In genomic region chr9:15297112-15297511, GRCm38 (mm10) we compare ENCODE assay signal across 26 mouse cellular contexts. TPM values are rescaled to one million over a fixed set of nuclear protein-coding genes. Genes with fewer than 3 reads are reported as not detected.
DNase-seq lines count a peak whose midpoint lies in the region; ATAC-seq and TF ChIP-seq lines count a peak whose summit lies in the region.
"Had no signal": no experiment of that assay in that cellular context is flagged by ENCODE, and none has a peak within 500 bp of the region (broad histone marks: within the 10 kb centered on the region; RNA-seq: fewer than 3 reads in every experiment).

No protein-coding gene starts in this region.

- H3K9me3 ChIP-seq in kidney, embryonic 14.5 days (ENCODE audit: control insufficient read depth, low read length), result no peaks in the 10 kb centered on the region
- H3K9me3 ChIP-seq in kidney, embryonic 16.5 days (ENCODE audit: low read length), result no peaks in the 10 kb centered on the region
- H3K9me3 ChIP-seq: embryonic facial prominence, embryonic 13.5 days; embryonic facial prominence, embryonic 15.5 days; forebrain, embryonic 10.5 days; forebrain, embryonic 12.5 days; G1E had no signal

- H3K4me1 ChIP-seq in kidney, embryonic 14.5 days (ENCODE audit: control insufficient read depth, insufficient read depth, low read length), result peaks cover 6% of the 10 kb centered on the region; the same call in 1 of the 2 replicates
- peaks cover 9% of the 10 kb centered on the region; the same call in 1 of the 2 replicates for H3K4me1 ChIP-seq in kidney, embryonic 16.5 days (ENCODE audit: insufficient read depth, low read length)
- H3K4me1 ChIP-seq: embryonic facial prominence, embryonic 15.5 days; forebrain, embryonic 10.5 days; forebrain, embryonic 12.5 days had no signal

- peak; percentile 25; the same call in 1 of the 2 replicates for ATAC-seq in kidney, embryonic 14.5 days (ENCODE audit: low FRiP score, low TSS enrichment)
- peak; percentile 87 for ATAC-seq in kidney, embryonic 16.5 days (ENCODE audit: low FRiP score, low TSS enrichment)
- ATAC-seq in Patski, result peak; percentile 91
- ATAC-seq: CD4-positive, CD25-positive, alpha-beta regulatory T cell, adult 4 months; forebrain, embryonic 14.5 days; forebrain, embryonic 16.5 days had no signal

- TF ChIP-seq CTCF in Patski (IDR thresholded peaks at IDR 0.05), result no peak

- H3K27me3 ChIP-seq in kidney, embryonic 14.5 days (ENCODE audit: control insufficient read depth, insufficient read depth, low read length), result no peaks in the 10 kb centered on the region
- H3K27me3 ChIP-seq in kidney, embryonic 16.5 days (ENCODE audit: insufficient read depth, low read length), result no peaks in the 10 kb centered on the region
- H3K27me3 ChIP-seq in Patski, result no peaks in the 10 kb centered on the region
- H3K27me3 ChIP-seq: CH12.LX; embryonic facial prominence, embryonic 13.5 days; embryonic facial prominence, embryonic 15.5 days; forebrain, embryonic 12.5 days had no signal

- no peak overlapping the region for H3K4me2 ChIP-seq in kidney, embryonic 14.5 days (replicated peaks; ENCODE audit: low read depth, low read length)
- H3K4me2 ChIP-seq in kidney, embryonic 16.5 days (replicated peaks; ENCODE audit: low read depth, low read length), result no peak overlapping the region
- H3K4me2 ChIP-seq: embryonic facial prominence, embryonic 13.5 days; embryonic facial prominence, embryonic 15.5 days; forebrain, embryonic 12.5 days had no signal

- POLR2A ChIA-PET in Patski (lab: Charles Lee), result no interaction called here

- 76% methylated on average over 7 of the region's 7 CpGs for WGBS in kidney, embryonic 14.5 days
- 71% methylated on average over 7 of the region's 7 CpGs for WGBS in kidney, embryonic 16.5 days

- peaks cover 3% of the 10 kb centered on the region; the same call in 1 of the 2 replicates for H3K36me3 ChIP-seq in kidney, embryonic 14.5 days (ENCODE audit: control insufficient read depth, insufficient read depth, low read length)
- 0 out of 2 replicates have a peak, but pooled peaks cover 6% of the 10 kb centered on the region for H3K36me3 ChIP-seq in kidney, embryonic 16.5 days (ENCODE audit: insufficient read depth, low read length)
- H3K36me3 ChIP-seq: embryonic facial prominence, embryonic 13.5 days; forebrain, embryonic 10.5 days; forebrain, embryonic 12.5 days had no signal

- no peak for DNase-seq in kidney, postnatal 10 days
- no peak for DNase-seq in kidney, postnatal 25 days
- no peak for DNase-seq in Patski (ENCODE audit: low read depth, low spot score)
- DNase-seq: adrenal gland, adult 2 months; adrenal gland, postnatal 10 days; adrenal gland, postnatal 25 days; B cell, adult 2 months; cerebellum, adult 11 months; cerebellum, adult 18-20 months; cerebellum, adult 8-10 months; cerebellum, adult 9-11 months; cerebellum, postnatal 14 days; cerebellum, postnatal 36 days; embryo, embryonic 11 days had no signal

- CTCF ChIA-PET in Patski (lab: Charles Lee), result interaction anchor here (1.1 kb wide), 1 partner anchor 12 kb away, joined by 5 read pairs; no protein-coding TSS in a partner anchor

- in situ Hi-C loops in Patski (cut with MboI; ENCODE audit: low pct_unique_long_range_greater_than_20kb), result no loop called here

- no peak overlapping the region for H3K4me3 ChIP-seq in kidney, embryonic 14.5 days (ENCODE audit: low read length)
- H3K4me3 ChIP-seq in kidney, embryonic 16.5 days (ENCODE audit: low read length), result no peak overlapping the region
- H3K4me3 ChIP-seq: embryonic facial prominence, embryonic 13.5 days; embryonic facial prominence, embryonic 15.5 days; erythroblast, embryonic 14.5 days; forebrain, embryonic 10.5 days; forebrain, embryonic 12.5 days had no signal

- H3K27ac ChIP-seq in kidney, embryonic 14.5 days (ENCODE audit: low read depth, low read length), result no peak overlapping the region; the same call in 1 of the 2 replicates
- peak overlapping the region; percentile 73 for H3K27ac ChIP-seq in kidney, embryonic 16.5 days (ENCODE audit: low read length)
- H3K27ac ChIP-seq: embryonic facial prominence, embryonic 13.5 days; embryonic facial prominence, embryonic 15.5 days; forebrain, embryonic 10.5 days; forebrain, embryonic 12.5 days had no signal

- H3K9ac ChIP-seq in kidney, embryonic 14.5 days (ENCODE audit: low read depth, low read length), result no peak overlapping the region
- H3K9ac ChIP-seq in kidney, embryonic 16.5 days (replicated peaks; ENCODE audit: low read length), result no peak overlapping the region
- H3K9ac ChIP-seq: embryonic facial prominence, embryonic 13.5 days; embryonic facial prominence, embryonic 15.5 days; forebrain, embryonic 12.5 days had no signal

RNA-seq across cellular contexts. Expression of gene Taf1d, which starts 8.9 kb away (rescaled TPM):
- 101 and 121 TPM in 2 replicates for polyA plus RNA-seq in kidney, embryonic 14.5 days (2014; fragmentation: Nextera tagmentation; extraction: Ambion mirVana)
- 67.1 and 80.0 TPM in 2 replicates for polyA plus RNA-seq in kidney, embryonic 16.5 days (2015; fragmentation: Nextera tagmentation; extraction: Ambion mirVana)
- 63.1 TPM for polyA plus RNA-seq in Patski (2021)

RNA-seq across cellular contexts. Expression of gene 4931406C07Rik, which starts 9.1 kb away (rescaled TPM):
- 10.4 and 13.8 TPM in 2 replicates for polyA plus RNA-seq in kidney, embryonic 14.5 days (2014; fragmentation: Nextera tagmentation; extraction: Ambion mirVana)
- 26.8 and 29.4 TPM in 2 replicates for polyA plus RNA-seq in kidney, embryonic 16.5 days (2015; fragmentation: Nextera tagmentation; extraction: Ambion mirVana)
- 75.9 TPM for polyA plus RNA-seq in Patski (2021)

RNA-seq across cellular contexts. Expression of gene Med17, which starts 17.4 kb away (rescaled TPM):
- polyA plus RNA-seq in kidney, embryonic 14.5 days (2014; fragmentation: Nextera tagmentation; extraction: Ambion mirVana), result 32.4 and 40.2 TPM in 2 replicates
- 29.6 and 37.0 TPM in 2 replicates for polyA plus RNA-seq in kidney, embryonic 16.5 days (2015; fragmentation: Nextera tagmentation; extraction: Ambion mirVana)
- polyA plus RNA-seq in Patski (2021), result 46.1 TPM

RNA-seq across cellular contexts. Expression of gene Vstm5, which starts 58.3 kb away (rescaled TPM):
- 5.6 and 8.0 TPM in 2 replicates for polyA plus RNA-seq in kidney, embryonic 14.5 days (2014; fragmentation: Nextera tagmentation; extraction: Ambion mirVana)
- polyA plus RNA-seq in kidney, embryonic 16.5 days (2015; fragmentation: Nextera tagmentation; extraction: Ambion mirVana), result 7.9 and 8.7 TPM in 2 replicates
- 0.03 TPM for polyA plus RNA-seq in Patski (2021)
- polyA plus RNA-seq: erythroblast, embryonic 14.5 days; G1E had no signal

Comparison
In these comparisons a context has a peak if more than half of its experiments do, and no peak if none do; other contexts are left out.
1. ATAC-seq: peak in every context shown above with its lines; median percentile 91 in Patski; 87 in kidney, embryonic 16.5 days; 25 in kidney, embryonic 14.5 days.